Mouse (Mus musculus) retina, postnatal 7 days (tissue): Measurements from ENCODE around the gene Umodl1.
A peak's percentile ranks its signal among the peaks of the same experiment; 100 is the strongest.

Experiments
- DNase-seq: peaks from one replicate; pipeline ENCODE4 v3.0.0-alpha.2; 2012; ENCODE audit warnings: low read depth, low spot score

The Umodl1 gene

DNA sequence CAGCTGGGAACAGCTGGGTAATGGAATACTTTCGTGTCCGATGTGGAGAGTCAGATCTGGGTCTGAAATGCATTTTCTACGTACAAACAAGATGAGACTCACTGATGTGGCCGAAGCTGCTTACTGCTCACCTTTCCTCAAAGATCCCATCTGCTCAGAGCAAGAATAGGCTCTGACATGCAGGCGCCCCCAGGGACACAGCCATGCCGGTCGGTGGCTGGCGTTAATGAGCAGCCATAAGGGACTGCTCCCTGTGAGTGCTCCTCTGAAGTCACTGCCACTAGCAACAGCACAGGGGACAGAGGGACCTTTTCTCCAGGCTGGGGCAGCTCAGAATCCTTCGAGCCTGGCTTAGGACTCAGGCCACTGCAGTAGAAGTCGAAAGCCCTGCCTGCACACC lies at the start of gene Umodl1:
TSS of gene Umodl1 (plus strand) at position 301 of the 400 bp plus-strand sequence.
- DNase-seq = no peak

DNA sequence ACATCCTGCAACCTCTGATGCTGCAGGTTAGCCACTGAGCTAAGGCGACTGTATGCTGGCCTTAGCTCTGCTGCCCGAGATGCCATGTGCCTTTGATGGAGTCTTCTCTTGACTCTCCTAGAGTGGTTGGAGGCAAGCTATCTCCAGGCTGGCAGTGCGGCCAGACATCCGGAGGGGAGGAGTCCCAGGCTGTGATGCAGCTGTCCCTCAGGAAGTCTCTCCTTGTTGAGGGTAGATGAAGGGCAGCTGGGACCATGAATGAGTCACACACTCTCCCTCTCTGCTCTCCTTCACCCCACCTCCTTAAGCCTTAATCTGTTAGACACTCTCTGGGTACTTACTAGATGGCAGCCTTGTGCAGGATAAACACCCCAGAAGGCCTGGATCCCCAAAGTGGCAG lies 46.9 kb upstream of the Umodl1 start:
- DNase-seq = no peak

GRCm38 (mm10) chr17:30910866-30911731 lies 43.3 kb upstream of the Umodl1 start:
- DNase-seq = no peak

DNA sequence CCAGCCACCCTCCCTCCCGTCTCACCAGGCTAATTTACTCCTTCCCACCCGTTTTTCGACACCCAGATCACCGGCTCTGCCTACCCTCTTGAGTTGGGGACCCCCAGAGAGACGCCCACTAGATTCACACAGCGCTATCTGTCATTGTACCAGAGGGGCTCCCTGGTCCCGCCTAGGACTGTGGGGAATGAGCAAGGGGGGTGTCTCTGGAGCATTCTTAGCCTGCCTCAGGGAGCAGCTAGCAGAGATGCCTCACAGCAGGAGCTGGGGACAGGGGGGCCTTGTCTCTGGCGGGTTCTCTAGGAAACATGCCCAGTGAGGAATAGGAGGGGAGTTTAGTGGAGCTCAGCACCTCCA lies 42.7 kb upstream of the Umodl1 start:
- no peak for DNase-seq

GRCm38 (mm10) chr17:30912536-30912935 lies 41.9 kb upstream of the Umodl1 start:
- DNase-seq = no peak

DNA sequence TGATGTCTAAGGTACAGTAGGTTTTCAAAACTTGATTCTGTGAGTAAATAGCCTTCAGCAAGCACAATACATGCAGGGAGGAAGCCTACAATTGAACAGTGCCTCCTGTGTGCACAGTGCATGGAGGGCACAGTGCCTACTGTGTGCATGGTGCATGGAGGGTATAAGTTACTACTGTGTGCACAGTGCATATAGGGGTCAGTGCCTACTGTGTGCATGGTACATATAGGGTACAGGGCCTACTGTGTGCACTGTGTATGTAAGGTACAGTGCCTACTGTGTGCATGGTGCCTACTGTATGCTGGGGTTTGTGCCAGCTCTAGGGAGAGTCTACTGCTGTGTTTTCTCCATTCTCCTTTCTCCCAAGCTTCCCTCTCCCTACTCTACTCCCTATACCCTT lies 40.2 kb upstream of the Umodl1 start:
- no peak for DNase-seq

DNA sequence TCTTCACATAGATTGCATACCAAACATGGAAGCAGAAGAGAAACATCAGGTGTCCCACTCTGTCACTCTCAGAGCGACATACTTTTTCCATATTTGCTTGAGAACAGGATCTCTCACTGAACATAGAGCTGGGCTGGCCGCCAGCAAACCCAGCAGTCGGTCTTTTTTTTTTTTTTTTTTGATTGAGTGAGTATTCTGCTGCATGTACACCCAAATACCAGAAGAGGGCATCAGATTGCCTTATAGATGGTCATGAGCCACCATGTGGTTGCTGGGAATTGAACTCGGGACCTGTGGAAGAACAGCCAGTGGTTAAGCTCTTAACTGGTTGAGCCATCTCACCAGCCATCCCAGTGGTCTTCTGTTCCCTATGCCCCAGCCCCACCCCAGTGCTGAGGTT lies 30.9 kb upstream of the Umodl1 start:
- no peak for DNase-seq

GRCm38 (mm10) chr17:30930827-30931226 lies 23.6 kb upstream of the Umodl1 start:
- no peak for DNase-seq

DNA sequence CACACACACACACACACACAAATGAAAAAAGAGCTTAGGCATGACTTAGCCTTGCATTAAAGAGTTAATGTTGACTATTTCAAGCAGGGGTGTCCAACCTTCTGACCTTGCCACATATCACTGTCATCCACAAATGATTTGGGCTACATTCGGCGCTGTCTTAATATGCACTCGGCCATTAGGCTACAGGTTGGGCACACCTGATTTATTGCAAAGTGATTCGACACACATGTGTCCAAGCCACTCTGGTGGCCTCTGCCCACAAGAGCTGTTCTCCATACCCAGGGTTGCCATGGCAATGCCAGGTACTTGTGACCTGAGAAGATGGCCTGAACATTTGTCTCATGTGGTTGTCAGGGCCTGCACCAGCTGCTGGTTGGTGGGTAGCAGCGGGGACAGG lies 21.6 kb upstream of the Umodl1 start:
- no peak for DNase-seq

DNA sequence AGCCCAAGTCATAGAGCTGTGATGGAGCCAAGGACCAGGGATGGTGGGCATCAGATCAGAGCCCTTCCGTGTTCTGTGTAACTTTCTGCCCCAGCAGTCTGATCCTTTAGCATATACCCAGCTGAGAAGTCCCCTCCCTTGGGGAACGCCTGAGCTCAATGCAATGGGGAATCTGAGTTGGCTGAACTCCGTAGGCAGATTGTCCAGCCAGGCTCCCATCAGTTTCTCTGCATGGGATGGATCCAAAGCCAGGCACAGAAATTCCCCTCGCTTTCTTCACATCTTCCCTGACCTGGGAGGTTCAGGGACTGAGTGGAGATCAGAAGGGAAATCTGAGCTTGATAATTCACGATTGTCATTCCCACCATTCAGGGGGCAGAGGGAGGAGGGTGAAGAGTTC lies 19.1 kb upstream of the Umodl1 start:
- DNase-seq = no peak

- no peak for DNase-seq
These were observed 15.9 kb upstream of the Umodl1 start for GRCm38 (mm10) chr17:30938554-30938953.

DNA sequence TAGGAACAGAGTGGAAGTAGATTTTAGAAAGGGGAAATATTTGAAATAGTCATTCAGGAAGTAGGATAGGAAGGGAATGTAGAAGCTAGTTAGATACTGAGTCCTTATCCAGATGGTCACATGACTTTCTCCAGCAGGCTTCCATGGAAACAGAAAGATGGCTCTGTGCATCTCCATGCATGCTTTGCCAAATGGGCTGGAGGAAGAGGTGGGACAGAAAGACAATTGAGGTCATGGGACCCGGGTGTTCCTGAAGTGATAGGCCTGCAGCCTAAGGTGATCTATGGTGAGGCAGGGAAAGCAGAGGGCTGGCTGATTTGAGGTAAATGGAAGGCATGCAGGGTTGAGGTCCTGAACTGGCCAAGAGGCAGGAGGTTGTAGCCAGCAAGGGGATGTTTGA lies 6.1 kb upstream of the Umodl1 start:
- DNase-seq = no peak

DNA sequence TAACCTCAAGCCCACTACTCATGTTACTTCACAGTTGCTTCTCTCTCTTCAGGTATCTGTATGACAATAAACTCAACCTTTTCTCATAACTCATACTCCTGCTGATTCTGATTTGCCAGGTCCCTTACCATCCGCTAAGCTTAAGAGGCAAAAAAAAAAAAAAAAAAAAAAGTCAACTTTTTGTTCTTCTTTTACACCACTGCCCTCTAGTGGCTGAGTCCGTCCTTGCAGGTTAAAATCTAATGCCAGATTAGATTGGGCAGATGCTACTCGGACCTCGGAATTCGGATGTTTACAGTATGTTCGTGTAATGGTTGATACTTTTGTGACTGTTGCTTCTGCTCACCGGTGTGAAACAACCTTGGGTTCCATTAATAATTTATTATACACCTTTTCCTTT lies 3.7 kb upstream of the Umodl1 start:
- peak; percentile 60 for DNase-seq

- no peak for DNase-seq
These were observed 2.8 kb upstream of the Umodl1 start for GRCm38 (mm10) chr17:30951600-30951999.

DNA sequence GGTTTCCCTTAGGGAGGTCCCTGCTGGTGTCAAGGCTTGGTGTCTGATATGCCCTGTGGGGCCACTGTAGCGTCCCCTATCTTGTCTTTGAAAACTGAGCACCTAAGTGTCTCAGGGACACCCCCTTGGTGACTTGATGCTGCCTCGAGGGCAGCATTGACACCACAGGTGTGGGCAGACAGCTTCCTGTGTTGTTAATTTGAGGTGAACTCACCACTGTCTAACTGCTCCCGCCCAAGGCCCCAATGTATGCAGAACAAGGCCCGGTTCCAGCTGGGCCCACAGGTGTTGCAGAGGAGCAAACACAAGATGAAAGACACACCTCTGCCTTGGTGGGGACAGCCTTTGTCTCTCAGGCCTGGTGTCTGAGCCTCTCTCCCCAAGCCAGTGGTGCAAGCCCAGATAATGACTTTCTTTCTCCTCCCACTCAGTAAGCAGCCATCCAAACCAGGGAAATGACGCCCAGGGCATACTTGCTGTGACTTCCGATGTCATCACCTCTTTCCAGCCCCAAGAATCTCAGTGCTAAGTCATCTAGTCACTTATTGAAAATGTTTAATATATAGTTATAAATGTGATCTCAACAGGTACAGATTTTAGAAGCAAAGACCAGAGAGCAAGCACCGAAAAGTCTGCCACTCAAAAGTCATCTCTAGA lies 7.6 kb downstream of the Umodl1 start:
- no peak for DNase-seq

DNA sequence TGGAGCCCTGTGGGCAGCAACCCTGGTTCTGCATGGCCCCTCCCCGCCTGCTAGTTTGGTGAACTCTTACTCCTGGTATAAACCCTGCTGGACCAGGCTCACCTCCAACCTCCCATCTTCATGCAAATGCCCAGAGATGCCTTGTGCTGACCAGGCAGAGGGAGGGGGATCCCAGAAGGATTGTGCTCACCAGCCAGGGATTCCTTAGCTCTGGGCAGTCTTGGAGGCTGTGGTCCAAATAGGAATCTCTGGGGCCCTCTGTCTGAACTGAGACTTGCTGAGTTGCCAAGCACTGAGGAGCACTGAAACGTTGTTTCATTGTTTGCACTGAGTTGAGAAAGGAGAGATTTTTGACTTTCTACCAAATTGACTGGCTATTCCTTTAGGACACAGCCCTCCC lies 8.4 kb downstream of the Umodl1 start:
- no peak for DNase-seq

- DNase-seq = no peak
These were observed 15.5 kb downstream of the Umodl1 start for GRCm38 (mm10) chr17:30969983-30970382.

DNA sequence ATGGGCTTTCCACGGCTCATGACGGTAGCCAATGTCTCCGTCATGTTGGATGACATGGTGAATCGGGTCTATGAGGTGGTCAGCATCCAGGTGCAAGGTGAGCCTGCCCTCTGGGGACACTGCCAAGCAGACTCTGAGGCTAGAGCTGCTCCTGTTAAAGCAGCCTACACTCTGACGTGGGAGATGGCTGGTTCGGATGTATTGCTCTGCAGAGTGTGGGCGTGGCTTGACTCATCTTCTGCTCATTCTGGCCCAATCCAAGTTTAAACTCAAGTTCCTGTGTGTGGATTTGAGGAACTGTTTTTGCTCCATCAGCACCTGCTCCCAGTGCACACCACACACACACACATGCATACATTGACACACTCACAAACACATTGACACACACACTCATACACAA lies 17.4 kb downstream of the Umodl1 start:
- no peak for DNase-seq

DNA sequence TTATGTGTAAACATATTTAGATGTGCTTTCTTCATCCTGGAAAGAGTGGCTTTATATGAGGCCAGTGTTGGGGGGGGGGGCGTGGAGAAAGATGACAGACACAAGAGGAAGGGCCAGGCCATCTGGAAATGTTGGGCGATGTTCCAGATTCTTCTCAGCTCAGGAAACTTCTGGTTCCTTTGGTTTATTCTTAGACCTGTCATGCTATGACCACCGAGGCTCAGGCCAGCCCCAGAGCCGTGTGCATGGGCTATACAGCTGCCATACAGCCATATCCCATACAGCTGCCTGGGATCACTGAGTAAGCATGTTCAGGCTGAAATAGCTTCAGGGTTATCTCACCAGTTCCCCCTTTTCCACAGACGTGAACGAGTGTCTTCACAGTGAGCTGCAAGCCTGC lies 18.9 kb downstream of the Umodl1 start:
- no peak for DNase-seq

GRCm38 (mm10) chr17:30977290-30977689 lies 22.9 kb downstream of the Umodl1 start:
- DNase-seq = no peak

DNA sequence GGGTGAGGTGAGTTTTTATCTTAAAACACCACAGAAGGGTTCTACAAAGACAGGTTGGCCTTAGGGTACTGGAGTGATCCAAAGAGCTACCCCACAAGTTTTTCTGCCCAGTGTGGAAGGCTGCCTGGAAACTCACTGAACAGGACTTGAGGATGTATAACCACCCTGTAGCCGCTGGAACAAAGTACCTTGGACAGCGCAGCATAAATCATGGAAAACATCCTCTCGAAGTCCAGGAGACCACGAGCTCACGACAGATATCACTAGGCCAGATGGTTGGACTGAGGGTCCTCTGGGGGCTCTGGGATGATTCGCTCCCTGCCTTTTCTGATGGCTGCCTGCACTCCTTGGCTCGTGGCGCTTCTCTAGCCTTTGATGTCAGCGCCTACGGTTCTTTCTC lies 24.1 kb downstream of the Umodl1 start:
- no peak for DNase-seq

DNA sequence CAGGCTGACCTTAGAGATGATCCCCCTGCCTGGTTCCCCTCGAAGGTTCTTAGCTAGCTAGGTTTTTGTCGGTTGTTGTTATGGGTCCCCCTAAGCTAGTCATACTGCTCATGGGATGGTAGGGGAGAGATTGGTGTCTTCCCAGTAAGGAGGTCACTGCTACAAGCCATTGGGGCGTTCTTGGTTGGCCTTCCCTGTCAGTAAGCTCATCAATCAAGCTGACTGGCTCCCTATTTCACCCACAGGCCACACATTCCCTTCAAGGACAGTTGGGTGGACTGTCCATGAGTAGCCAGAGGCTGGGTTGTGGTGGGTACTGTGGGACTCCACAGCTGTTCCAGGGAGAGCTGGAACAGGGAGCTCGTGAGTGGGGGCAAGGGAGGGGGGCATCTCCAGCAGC lies 29.1 kb downstream of the Umodl1 start:
- DNase-seq = no peak

DNA sequence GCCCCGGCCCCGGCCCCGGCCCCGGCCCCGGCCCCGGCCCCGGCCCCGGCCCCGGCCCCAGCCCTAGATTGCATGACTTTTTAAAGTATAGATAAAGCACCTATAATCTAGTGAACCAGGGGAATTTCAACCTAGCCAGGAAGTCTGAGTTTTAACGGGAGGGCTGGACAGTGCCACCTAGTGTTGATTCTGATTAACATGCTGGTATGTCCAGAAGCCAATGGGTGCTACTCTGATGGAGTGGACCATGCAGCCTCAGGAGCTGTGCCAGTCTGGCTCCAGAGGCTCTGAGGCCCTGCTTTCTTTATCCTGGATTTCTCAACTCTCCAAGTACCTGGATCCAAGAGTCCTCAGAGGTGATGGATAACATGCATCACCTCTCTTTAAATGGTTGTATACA lies 35.8 kb downstream of the Umodl1 start:
- peak; percentile 17 for DNase-seq
